Mouse (Mus musculus) myocyte (in vitro differentiated cells): Measurements from ENCODE around the gene Atp2b4.

Source experiments
- CEBPB ChIP-seq: IDR thresholded peaks from 2 replicates; pipeline ENCODE4 v1.6.1; 2011; ENCODE audit warnings: mild to moderate bottlenecking, moderate library complexity; ENCODE audit not compliant: poor library complexity, insufficient read depth, severe bottlenecking
- MYOD1 ChIP-seq, 3 experiments: IDR thresholded peaks; one replicate each; pipeline ENCODE4 v1.6.1; 2011; ENCODE audit warnings: control low read depth in 2 of 3, low read depth in 2 of 3, mild to moderate bottlenecking in 2 of 3, moderate library complexity in 1 of 3; ENCODE audit not compliant: insufficient read length in 2 of 3, control insufficient read depth in 1 of 3
- POLR2A ChIP-seq: IDR thresholded peaks from one replicate; pipeline ENCODE4 v1.6.1; 2011; ENCODE audit warnings: low read depth, mild to moderate bottlenecking, control low read depth, moderate library complexity; ENCODE audit not compliant: insufficient read length
- SRF ChIP-seq: IDR thresholded peaks from one replicate; pipeline ENCODE4 v1.6.1; 2011; ENCODE audit warnings: low read depth; ENCODE audit not compliant: control insufficient read depth, insufficient read length

- TF ChIP-seq POLR2A (no peak), MYOD1 (IDR thresholded peaks at IDR 0.05; ENCODE audit: control insufficient read depth in 1 of 3, insufficient read length in 2 of 3, low read depth in 2 of 3) (peak in 1 of 3 experiments; percentile 34), SRF (no peak), CEBPB (no peak)
Measured at GRCm38 (mm10) chr1:133736664-133737063, 64.2 kb downstream of the Atp2b4 start.
